Mouse (Mus musculus) layer of hippocampus, adult 9-11 months (tissue): Measurements from ENCODE around the gene Gm27027.

ENCODE experiments used
- DNase-seq: peaks from one replicate; pipeline ENCODE4 v3.0.0; 2022

The Gm27027 gene

DNA sequence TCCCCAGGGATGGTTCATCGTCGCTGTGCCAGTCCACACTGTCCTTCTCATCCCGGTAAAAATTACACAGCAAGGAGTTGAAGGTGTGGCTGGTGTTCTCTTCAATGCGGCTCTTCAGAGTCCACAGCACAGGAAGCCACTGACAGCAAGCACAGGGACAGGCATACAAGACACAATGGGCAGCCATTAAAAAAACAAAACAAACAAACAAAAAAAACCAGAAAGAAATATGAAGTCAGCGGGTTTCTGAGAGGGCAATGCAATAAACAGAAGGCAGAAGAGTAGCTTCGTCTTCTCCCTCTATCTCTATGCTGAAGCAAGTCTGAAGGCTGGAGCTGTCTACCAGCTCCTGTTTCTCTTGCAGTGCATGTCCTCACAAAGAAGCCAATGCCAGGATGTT lies at the start of gene Gm27027:
TSS of gene Gm27027 (minus strand) at position 101 of the 400 bp plus-strand sequence.
- DNase-seq: no peak

DNA sequence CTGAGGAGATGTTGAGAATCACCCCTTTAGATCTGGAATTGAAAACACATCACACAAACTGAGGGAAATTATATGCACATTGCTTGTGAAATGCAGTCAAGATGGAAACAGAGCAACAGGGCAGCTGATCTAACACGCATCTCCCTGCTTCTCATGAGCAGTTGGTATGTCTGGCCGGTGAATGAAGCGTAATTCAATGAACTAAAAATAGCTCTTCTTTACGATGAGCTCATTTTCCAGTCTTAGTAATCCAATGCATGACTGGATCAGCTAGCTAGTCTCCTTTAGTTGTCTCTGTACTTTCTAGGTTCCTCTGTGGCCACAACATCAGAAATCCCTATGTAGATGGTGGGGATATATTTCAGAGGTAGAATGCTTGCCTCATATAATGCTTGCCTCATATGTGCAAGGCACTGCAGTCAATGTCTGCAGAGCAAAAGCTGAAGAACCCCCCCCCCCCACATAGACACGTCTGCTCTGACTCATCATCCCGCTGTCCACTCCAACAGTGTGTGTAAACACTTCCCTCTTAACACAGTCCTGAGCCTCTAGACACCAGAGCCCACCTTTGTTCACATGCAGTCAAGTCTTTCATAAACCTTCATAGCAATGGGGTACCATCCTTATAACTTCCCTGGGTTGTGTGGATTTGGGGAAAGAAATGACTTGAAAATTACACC lies 49.4 kb upstream of the Gm27027 start:
- no peak for DNase-seq

DNA sequence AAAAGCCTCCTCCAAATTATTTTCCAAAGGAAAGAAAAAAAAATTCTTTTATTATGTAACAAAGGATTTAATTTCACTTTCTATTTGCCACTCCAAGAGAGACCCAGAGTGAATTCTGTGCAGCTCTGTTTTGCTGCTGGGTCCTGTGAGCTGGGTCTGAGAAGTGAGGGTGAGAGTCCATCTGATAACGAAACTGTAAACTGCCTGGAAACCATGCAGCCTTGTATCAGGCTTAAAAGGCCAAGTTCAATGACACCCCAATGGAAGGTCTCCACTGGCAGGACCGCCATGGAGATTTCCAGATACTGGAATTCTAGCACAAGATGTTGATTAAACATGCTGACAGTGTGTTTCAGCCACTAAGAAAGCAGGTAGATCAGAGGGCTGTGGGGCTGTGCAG lies 48.0 kb upstream of the Gm27027 start:
- DNase-seq: no peak

DNA sequence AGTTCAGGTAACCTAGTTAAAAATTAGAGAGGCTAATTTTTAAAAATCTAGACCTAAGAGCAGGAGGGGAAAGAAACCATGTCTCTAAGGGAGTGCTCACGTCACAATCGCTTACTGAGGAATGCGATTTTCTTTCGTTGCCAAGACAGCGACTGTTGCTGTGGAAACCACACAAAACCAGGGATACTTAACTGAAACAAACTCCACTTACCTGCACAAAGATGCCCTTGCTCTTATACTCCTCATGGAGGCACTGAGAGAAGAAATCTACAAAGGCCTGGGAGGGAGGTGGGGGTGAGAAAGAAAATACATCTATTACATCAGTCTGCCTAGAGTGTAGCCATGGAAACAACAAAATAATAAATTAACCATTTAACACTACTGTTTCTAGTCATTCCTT lies 47.5 kb upstream of the Gm27027 start:
- DNase-seq: peak; percentile 45

DNA sequence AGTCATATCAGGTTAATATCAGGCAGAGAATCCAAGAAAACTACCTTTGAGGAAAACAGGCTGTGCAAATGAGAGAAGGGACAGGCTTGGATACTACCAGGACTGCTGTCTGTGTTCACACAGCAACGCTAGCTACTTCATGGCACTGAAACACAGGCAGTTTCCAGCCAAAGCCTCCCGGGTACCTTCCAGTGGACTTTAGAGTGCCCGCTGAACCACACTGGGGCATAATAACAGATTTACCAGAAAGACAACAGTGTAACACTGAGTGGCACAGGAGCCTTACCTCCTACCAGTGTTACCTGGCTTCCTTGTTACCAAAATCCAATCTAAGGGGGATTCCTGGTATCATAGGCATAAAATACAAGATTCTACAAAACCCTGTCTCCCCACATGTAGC lies 46.3 kb upstream of the Gm27027 start:
- no peak for DNase-seq

DNA sequence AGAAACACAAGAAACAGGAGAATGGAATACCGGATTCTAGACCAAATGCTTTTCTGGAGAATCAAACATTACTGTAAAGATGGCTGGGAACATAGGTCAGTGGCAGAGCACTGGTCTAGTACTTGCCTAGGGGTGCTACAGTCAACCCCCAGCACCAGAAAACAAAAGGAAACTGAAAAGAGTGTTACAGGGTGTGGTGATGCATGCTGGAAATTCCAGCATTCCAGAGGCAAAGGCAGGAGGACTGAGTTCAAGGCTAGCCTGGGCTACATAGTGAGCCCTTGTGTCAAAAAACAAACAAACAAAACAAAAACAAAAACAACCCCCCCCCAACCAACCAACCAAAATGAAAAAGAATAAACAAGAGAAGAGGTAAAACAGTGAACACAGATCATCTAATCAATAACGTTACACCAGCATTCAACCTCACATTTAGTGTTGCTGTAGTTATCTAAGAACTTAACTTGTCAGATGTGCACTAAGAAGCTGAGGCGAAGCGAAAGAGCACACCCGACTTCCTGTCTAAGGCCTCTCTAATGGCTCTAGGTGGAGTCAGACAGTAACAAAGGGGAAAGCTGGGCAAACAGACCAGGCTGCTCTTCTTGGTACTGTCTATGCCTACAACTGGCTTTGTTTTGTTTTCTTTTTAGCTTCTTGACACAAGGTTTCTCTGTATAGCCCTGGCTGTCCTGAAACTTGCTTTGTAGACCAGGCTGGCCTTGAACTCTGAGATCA lies 44.4 kb upstream of the Gm27027 start:
- DNase-seq: no peak

DNA sequence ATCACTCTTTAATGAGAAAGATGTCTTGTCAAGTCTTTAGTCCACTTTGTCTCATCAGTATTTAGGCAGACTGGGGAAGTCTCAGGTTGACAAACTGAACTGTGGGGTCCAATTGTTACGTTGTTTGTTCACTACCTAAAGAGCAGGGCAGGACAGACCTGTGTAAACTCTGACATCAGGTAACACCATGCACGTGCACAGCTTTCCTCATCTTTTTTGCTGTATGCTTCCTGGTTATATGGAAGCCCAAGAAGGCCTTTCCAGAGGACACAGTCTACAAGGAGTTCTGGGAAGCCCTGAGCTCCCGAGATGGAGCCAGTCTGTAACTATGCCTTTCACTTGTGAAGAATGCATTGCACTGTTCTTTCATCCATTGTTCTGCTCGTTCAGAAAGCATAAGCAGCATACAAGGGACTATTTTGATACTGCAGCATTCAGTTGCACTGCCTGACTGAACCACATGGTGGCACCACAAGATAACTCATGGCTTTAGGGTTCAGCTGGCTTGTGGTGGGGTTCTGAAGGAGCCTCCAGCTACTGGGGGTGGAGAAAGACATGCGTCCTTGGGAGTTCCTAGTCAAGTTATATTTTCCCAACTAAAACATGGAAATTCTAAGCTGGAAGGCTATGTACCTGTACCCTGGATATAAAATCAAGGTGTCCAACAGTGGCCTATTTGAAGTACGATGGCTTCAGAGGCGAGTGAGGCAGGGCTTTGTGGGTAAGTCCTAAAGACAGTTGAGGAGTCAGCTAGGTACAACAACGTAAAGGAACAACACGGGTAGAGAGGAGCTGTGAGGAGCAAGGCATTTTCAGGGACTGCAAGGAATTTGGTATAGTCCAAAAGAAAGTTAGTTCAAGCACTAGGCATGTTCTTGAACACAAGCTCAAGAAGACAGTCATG lies 39.5 kb upstream of the Gm27027 start:
- peak; percentile 86 for DNase-seq

DNA sequence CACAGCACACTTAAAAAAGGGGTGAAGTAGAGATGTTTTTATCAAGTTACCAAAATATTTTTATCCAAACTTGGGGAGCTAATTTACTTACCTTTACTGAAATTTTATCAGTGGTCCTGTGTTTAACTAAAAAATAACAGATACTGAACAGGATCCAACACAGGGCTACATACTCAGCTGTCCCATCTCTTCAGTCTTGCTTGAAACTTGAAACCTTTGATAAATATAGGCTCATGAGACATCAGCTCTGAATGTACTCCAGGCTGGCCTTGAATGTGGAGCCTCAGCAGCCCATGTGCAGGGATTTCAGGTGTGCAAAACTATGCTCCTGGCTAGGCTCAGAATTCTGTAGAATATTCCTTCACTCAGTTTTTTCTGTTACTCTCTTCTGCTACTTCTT lies 34.4 kb upstream of the Gm27027 start:
- DNase-seq: no peak

DNA sequence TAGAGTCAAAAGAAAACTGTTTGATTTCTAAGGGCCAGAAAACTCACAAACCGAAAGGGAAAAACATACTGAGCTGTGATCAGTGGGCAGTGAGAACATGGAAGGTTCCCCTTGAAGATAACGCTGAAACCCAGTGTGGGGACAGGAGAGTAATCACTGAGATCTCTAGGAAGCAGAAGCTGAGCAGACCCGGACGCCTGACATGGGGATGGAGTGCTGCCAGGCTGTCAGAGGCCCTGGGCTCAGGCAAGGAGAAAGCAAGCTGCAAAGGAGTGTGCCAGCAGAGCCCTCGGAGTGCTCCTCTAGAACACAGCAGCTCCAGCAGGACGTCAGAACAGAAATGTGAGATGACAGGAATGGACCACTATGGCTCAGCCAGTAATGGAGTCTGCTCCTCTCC lies 28.5 kb upstream of the Gm27027 start:
- no peak for DNase-seq

DNA sequence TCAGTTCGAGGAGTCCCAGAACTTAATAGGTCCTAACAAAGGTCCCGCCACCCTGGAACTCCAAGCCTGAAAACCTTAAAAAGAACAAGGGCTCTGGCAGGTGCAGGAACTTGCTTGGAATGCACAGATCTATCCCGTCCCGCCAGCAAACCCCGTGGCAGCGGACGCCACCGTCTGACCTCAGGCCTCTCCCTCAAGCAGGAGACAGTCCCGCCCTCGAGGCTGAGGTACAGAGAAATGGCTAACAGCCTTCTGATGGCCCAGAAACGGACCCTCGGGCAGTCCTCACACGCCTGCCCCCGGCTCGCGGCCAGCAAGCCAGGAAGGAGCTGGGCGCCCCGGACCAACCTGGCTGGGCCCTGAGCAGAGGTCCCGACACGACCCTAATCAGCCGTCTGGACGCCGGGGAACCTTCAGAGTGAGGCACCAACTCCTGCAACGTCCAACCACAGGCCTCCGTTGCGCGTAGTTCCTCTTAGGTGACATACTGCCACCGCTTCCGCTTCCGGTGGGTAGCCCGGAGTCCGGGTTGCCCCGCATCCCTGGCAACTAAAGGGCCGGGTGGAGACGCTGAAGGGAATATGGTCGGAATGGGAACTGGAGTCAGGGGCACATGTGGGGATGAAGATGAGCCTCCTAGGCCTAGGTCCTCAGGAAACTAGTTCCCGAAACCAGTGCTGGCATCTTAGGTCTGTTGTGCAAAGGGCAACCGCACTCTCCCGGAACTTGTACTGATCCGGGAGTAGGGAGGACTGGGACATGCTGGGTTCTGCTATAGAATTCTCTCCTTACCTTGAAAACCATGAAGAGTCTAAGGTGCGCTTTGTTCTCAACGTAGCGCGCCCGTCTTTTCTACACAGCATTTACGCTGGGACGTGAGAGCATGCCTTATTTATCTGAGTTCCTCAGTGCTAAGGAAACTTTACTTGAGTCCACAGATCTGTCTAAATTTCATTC lies 14.5 kb upstream of the Gm27027 start, which contains the start of gene Alkbh3:
TSS of gene Alkbh3 (minus strand) at position 473 of the 957 bp plus-strand sequence.
- DNase-seq: peak; percentile 91

DNA sequence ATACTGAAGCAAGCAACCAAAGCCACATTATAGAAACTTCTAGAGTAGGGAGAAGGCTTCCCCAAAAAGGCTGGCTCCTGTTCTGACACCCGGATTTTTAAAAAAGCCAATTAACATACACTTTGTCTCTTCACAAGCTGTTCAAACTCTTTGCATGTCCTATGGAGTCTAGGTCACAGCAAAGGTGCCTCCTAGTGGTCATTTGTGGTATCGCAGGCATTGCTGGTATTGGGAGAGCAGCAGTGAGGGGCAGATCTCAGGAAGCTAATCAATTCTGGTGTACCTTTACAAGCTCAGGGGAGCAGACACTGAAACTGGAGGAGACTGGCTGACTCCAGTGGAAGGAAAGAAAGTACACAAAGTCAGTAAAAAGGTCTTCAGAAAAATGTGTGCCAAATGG lies 6.2 kb upstream of the Gm27027 start:
- DNase-seq: peak; percentile 89

DNA sequence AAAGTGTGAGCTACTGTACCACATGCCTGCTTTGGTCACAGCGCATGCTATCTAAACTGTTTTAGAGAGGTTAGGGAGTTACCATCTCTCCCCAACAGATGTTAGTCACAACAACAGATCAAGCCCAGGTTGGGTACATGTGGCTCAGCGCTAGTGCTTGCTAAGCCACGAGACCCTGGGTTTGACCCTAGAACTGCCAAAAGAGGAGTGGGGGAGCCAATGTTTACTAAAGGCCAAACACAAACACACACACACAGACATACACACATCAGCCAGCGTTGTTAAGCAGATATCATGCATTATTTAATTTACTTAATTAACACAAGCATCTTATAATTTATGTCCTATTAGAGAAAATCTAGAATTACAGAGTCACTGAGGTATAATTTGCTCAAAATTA lies 5.8 kb upstream of the Gm27027 start:
- DNase-seq: no peak

DNA sequence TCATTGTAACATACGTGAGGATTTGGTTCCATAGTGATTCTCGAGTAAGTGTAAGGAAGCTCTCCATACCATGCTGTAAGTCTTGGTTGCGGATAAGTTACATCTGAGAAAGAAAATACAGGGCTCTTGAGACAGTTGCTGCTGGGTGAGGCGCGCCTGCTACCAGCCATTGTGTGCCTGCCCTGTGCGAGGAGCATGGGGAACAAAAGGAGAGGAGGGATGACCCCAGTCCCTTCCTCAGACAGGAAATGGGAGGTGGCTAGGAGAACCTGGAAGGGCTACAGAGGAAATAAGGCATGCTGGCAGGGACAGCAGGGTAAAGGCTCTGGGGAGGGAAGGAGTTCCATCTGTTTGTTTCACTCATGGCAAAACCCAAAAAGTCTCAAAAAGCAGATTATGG lies 5.3 kb upstream of the Gm27027 start:
- DNase-seq: no peak

DNA sequence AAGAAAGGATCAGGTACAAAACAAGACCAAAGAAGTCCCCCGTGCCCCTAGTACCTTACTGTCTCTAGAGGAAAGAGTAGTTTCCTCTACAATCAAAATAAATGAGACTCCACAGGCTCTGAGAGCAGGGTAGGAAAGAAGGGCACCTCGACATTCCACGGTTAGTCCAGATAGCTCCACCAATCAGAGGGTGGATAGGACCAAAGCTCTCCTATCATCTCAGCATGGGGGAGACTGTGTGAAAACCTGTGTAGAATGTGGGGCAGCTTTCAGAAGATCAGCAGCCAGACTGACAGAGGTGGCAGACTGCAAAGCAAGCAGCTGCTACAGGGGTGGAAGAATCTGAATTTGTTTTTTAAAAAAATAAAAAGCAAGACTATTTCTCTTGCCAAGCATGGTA lies 3.3 kb downstream of the Gm27027 start:
- no peak for DNase-seq

DNA sequence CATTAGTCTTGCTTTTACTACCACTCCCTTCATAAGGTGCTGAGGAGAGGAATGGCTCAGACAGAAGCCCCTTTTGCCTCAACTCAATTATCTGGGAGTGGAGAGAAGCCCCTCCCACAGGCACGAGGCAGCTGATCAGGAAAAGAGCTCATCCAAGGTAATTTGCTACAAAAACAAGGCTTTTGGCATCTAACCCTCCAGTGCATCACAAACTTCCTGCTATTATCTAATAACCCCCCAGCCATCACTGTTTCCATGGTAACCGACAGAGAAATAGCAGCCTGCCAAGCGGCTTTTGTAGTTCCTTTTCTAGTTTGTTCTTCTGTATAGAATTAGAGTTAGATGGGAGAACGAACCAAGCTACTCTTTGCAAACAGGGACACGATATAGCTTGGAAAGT lies 3.9 kb downstream of the Gm27027 start:
- DNase-seq: peak; percentile 71

DNA sequence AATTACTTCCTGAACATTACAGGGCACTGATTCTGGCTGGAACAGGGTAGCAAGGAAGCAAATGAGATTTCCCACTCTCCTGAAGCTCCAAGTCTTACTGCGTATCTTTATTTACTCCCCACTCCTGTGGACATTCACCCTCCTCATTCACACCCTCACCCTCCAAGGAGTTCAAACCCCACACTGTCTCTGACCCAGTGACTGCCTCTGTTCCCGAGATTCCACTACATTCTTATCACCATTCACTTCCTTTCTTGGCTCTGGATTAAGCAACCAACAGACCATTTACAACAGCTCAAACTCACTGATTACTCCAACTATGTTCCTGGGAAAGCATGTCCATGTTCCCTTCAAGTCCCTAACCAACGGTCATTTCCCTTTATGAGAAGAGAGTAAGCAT lies 4.8 kb downstream of the Gm27027 start:
- no peak for DNase-seq

DNA sequence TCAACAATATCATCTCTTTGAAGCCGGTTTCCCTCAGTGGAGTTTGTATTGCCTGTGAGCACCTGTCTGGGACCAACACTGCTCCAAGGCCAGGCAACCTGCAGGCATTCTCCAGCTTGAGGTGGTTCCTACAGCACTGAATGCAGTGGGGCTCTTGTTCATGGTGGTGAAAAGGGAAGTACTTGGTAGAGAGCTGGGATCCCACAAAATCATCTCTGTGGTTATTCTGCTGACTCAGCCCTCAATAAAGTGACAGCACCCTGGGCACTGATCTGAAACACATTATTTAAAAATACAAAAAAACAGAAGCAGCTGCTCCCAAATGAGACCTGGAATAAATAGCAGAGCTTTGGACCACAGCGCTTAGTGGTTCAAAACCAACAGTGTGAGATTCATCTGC lies 7.7 kb downstream of the Gm27027 start:
- DNase-seq: no peak

DNA sequence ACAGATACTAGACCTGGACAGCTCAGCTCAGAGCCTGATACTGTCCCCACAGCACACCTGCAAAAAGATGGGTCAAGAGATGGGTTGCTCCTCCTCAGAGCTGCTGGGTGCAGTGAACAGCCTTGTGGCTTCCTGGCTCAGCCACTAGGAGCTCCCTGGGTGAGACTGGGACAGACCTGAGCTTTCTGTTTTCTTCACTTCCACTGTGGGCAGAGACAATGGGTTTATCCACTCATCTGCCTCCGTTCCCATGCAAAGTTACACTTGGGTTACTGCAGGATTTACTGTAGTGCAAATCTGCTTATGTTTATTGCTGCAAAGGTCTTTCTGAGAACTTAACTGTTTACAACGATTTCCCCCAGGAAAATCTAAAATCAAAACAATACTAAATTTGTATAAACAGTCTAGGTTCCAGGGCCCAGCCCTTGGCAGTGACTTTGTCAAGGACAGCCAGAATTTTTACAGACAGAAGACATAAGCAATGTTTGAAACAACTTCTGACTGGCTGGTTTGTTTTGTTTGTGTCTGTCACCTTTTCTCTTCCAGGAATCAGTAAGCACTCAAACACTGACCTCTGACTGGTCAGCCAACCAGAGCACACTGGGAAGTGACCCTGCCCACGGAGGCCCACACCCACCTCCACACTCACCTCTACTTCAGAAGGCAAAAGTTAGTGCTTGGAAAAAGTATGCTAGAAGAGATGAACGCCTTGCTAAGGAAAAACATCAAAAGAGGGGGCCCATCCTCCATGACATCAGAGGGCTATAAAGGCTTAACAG lies 13.5 kb downstream of the Gm27027 start:
- no peak for DNase-seq

DNA sequence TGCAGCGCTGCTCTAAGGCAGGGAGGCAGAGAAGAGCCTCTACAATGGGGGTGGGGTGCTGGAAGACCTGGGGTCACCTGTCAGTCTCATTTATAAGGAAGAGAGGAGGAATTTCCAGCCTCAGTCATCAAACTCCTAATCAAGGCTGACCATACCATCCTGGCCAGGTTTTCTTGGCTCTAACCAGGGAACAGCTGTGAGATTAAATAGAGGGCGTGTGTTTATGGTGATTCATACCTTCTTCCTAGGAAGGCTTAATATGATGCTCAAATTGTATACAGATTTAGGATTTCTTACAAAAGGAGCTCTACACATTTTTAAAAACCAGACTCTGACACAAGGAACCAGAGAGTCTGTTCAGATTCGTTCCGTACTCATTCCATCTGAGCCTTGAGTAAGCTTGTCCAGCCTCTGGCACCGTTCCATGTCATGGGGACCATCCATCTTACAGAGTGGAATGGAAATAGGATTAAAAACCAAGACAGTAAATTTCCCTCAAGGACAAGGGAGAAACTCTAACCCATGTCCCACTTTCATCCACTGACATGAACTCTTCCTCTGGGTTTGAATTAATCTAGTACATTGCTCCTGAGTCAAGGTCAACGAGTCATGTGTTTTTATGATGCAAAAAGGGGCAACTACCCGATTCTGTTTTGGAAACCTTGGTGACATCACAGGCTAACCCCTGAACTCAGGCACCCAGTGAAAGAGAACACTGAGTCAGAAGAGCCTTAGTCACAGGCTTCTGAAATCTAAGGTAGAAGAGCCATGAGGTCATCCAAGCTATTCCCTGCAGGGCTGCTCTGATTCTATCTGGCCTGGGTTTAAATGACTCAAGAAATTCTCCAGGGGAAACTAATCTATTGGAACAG lies 16.7 kb downstream of the Gm27027 start:
- no peak for DNase-seq

DNA sequence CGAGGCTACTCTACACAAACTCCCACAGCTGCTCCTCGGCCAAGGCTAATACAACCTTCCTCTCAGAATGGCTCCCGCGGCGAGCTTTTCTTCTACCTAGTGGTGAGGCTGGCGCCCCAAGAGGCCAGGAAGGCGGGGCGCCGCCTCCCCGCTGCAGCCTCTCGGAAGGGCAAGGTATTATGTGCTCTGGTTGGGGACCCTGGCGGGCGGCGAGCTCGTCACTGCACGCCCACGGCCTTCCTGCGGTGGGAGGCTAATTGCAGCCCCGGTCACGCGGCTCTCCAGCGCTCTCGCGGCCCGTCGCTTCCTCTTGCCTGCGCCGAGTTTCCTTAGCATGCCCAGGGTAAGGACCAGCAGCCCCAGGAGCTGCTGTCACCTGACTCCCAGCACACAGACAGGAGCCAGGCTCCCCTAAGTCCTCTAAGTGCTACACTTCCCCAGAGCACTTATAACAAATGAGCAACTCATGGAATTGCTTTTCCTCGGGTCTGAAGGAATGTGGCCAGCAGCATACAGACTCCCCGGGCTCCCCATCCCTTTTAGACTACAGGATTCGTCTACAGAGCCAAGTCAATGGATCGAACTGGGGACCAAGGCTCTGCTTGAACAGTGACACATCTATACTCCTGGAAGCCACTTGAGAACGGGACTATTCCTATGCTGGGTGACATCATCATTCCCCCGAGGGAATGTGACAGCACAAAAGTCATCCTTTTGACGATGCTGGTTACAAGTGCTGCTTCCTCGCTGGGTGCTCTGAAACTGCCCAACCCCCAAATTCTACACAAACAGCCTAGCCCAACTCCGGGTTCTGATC lies 19.5 kb downstream of the Gm27027 start:
- DNase-seq: peak; percentile 78
